Mouse (Mus musculus) granulocyte monocyte progenitor cell, adult 5-6 weeks (primary cell): ENCODE results near the gene Slc22a29. TPM values are rescaled to one million over a fixed set of nuclear protein-coding genes. Genes with fewer than 3 reads are reported as not detected.
"Not testable (repeated sequence)": the region's sequence is repeated elsewhere in the genome, so short reads cannot be mapped to it uniquely, and the experiment has no call there.

Source experiments
- ATAC-seq: replicated peaks from 2 replicates; pipeline ENCODE4 v1.8.0; 2016; ENCODE audit warnings: mild to moderate bottlenecking, moderate TSS enrichment, inconsistent platforms; ENCODE audit not compliant: poor library complexity, severe bottlenecking
- total RNA-seq, 2 experiments: library from RNA; stranded (forward) in 1 of 2; stranded (reverse) in 1 of 2; fragments of 200-712, 200-1000 nt in 1 of 2; fragments of >200 nt in 1 of 2; fragmentation: Nextera tagmentation in 1 of 2; gene quantifications; 2 replicates each; pipeline ENCODE4 v1.2.3; 2014 to 2017

Gene Slc22a29
- total RNA-seq (2014; fragmentation: Nextera tagmentation) (not detected in 2 replicates), total RNA-seq (2017) (not detected in 2 replicates)

- no peak for ATAC-seq
Observed at GRCm38 (mm10) chr19:8218800-8219199, at the start of gene Slc22a29. Gene Slc22a29, minus strand, starts transcription at chr19:8218900.

DNA sequence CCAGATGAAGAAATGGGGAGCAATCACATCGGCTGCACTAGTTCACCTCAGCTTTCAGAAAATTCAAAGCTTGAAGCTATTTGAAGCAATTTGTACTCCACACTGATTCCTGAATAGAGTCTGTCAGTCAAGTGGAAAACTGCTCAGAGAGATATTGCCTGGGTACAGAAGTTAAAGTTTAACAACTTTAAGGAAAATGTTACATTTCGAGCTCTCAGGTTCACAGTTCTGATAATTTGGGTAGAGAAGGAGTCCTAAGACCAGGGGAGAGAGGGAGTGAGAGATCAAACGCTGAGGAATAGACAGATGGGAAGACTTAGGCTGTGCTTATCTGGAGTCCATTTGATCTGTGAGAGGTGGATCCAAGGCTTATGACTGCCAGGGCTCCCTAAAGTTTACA lies 46.6 kb upstream of the Slc22a29 start:
- ATAC-seq: no peak

- peak; percentile 10; the same call in 1 of the 2 replicates for ATAC-seq
Observed at GRCm38 (mm10) chr19:8252705-8253037, 34.0 kb upstream of the Slc22a29 start.

- peak; percentile 99 for ATAC-seq
Observed at GRCm38 (mm10) chr19:8251896-8252704, 33.4 kb upstream of the Slc22a29 start.

DNA sequence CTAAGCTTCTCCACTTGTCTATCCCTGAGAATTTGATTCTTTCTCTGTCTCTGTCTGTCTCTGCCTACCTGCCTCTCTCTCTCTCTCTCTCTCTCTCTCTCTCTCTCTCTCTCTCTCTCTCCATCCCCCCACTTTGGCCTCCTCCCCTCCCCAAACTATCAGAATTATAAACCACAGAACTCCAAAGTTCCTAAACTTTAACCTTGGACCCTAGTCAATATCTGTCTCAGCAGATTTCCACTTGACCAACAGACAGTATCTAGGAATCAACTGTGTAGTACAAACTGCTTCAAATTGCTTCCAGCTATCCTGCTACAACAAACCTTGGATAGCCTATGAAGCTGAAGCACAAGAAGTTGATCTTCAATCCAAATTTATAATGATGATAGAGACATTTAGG lies 10.2 kb upstream of the Slc22a29 start:
- ATAC-seq: no peak

DNA sequence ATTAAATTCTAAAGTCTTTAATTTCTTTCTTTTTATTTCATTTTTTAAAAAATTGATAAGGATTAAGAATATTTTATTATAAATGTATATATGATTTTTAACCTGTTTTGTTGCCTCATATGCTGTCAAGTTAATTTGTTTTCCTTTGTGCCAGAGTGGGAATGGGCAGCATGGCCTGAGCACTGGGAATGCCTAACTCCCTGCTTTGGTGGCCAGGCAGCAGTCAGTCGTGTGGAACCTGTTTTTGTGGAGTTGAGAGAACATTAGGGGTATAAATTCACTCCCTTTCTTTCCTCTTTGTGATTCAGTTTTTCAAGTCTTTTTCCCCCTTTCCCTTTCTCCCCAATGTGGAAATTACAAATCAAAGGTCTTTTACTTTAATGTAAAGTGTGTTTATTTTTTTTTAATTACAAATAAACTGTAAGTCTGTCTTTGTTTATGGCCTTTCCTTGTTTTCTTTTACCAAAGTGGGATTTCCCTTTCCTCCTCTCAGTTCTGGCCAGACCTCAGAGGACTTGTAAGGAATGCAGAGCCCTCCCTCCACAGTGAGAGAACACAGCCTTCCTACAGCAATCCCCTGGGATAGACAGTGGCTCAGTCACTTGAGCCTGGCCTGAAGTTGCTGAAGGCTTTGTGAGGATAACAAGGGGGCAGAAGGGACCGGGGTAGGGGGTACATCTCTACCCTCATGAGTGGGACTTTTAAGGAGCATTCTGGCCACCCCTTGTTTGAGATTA lies 69.7 kb downstream of the Slc22a29 start:
- no peak for ATAC-seq

GRCm38 (mm10) chr19:8142716-8143115 lies 76.0 kb downstream of the Slc22a29 start:
- ATAC-seq: not testable (repeated sequence)

GRCm38 (mm10) chr19:8134127-8134841 lies 84.4 kb downstream of the Slc22a29 start:
- not testable (repeated sequence) for ATAC-seq

DNA sequence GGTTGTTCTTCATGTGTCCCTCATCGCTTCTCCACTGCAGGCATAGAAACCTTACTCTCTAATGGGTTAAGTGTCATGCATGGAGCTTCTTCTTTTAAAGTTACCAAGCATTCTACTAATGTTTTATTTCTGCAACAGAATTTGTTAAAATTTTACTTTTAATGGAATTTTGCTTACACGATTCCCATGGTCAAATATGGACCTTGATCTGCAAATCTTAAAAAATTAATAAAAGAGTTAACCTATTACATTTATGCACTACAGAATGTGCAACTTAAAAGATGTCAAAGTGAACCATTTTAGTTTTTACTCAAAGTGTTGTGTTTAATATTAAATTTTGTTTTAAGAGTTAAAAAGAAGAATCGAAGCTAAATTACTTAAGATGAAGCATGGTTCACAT lies 86.8 kb downstream of the Slc22a29 start, which contains the start of gene Slc22a28:
Gene Slc22a28, minus strand, starts transcription at position 102 of the 400 bp plus-strand sequence.
- not testable (repeated sequence) for ATAC-seq

Other genes with a start within 250 kb of the Slc22a29 start
- not detected in 2 replicates for gene Slc22a28, start 86.9 kb downstream of the Slc22a29 start, total RNA-seq (2014; fragmentation: Nextera tagmentation)
- gene Slc22a28, start 86.9 kb downstream of the Slc22a29 start, total RNA-seq (2017): not detected in 2 replicates
- not detected in 2 replicates for gene Slc22a30, start 186.2 kb upstream of the Slc22a29 start, total RNA-seq (2014; fragmentation: Nextera tagmentation)
- gene Slc22a30, start 186.2 kb upstream of the Slc22a29 start, total RNA-seq (2017): not detected in 2 replicates